Mouse (Mus musculus): ENCODE measurements around the gene Socs2.

Gene Socs2

DNA sequence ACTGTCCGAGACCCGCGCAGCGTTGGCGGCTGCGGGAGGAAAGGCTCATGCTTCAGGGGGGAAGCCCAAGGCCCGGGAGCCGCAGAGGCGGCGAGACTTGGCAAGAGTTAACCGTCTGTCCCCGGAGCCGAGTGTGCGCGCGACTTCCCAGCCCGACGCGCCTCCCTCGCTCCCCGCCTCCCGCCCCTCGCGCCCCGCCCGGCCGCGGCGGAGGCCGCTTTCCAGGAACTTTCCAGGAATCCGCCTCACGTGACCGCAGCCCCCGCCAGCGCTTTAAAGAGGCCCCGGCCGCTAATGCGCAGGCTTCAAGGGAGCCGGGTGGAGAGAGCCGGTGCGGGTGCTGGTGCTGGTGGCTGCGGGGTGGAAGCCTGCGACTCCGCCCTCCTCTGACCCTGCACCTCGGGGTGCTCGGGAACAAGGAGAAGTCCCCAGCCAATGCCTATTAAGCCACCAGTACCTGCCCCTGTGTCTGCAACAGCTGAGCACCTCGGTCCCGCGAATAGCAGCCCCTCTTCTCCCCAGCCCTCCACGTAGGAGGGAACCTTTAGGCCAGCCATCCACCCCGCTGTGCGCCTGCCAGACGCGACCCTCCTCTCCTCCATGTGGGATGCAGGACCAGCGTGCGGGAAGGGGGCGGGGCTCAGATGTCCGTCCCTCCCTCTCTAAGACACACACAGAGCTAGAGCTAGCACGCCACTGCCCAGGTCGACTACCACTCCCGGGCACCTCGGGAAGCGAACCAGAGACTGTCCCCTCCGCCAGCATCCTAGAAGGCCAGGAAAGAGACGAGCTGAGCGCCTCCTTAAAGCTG is at the start of gene Socs2:
Gene Socs2, minus strand, starts transcription at position 496 of the 811 bp plus-strand sequence.
- peak; percentile 86 to 89 for DNase-seq (ENCODE audit: low spot score in 2 of 2)

DNA sequence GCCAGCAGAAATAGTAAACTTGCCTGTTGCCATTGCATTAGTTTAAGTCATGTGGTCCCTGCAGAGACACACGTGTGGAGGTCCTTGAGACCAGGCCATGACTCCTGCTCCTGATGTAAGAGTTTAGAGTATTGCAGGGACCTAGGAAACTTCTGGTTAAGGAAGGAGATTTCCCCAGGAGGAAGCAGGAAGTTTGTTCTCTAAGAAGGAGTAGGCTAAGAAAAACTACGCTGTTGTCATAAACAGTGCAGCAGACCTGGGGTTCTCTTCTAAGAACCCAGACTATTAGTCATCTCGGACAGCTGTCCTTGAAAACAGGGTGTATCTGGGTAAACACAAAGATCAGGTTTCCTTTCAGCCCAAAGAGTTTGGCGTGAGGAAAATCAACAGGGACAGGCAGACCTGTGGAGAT is 48.5 kb upstream of the Socs2 start:
- DNase-seq (ENCODE audit: low spot score in 2 of 2): no peak

DNA sequence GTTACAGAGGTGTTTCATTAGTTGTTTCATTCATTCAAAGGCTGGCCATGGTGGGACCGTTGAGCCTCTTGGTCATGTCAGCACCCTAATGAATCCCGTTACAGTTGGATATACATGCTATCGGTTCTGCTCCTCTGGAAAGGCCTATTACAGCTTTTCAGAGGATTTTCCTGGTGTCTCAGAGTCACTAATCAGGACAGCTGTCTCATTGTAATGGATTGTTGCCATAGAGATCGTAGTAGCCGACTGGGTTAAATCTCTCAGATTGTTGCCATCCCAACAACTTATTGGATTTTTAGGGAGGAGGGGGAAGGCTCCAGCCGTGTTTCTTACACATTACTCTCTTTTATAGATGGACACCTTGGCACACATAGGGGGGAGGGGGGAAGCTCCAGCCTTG is 47.5 kb upstream of the Socs2 start:
- no peak for DNase-seq (ENCODE audit: low spot score in 2 of 2)

DNA sequence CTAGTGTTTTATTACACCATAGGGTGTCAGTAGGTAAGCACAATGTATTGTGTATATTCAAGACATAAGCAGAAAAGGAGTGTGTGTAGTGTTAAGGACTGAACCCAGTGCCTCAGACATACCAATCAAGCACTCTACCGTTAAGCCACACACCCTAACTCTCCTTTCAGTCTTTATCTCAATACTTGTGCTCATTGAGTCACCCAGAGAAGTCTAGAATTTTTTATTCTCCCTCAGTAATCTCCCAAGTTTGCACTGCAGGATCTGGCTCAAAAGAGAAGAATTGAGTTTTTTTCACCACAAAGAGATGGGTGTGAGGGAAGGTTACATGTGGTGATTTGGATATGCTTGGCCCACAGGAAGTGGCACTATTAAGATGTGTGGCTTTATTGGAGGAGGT is 45.3 kb upstream of the Socs2 start:
- no peak for DNase-seq (ENCODE audit: low spot score in 2 of 2)

DNA sequence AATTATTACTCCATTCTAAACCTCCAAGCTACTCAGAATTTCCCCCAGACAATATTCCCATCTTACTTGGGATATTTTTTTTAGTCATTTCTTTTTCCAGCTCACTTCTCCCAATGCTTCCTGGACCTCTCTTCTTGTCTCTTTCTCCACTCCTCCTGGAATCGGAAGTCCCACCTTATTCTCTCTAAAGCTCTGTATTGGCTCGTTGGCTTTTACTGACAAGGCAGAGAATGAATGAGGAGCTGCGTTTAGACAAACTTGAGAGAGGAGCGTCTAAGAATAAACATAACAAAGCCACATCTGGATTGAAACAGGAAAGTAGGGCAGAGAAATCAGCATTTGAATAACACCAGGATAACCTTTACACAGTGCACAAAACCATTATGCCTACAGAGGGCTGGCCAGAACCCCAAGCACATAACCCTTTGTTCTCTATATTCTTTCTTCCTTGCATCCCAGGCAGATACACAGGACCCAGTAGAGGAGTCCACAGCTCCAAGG is 44.1 kb upstream of the Socs2 start:
- DNase-seq (ENCODE audit: low spot score in 2 of 2): no peak

DNA sequence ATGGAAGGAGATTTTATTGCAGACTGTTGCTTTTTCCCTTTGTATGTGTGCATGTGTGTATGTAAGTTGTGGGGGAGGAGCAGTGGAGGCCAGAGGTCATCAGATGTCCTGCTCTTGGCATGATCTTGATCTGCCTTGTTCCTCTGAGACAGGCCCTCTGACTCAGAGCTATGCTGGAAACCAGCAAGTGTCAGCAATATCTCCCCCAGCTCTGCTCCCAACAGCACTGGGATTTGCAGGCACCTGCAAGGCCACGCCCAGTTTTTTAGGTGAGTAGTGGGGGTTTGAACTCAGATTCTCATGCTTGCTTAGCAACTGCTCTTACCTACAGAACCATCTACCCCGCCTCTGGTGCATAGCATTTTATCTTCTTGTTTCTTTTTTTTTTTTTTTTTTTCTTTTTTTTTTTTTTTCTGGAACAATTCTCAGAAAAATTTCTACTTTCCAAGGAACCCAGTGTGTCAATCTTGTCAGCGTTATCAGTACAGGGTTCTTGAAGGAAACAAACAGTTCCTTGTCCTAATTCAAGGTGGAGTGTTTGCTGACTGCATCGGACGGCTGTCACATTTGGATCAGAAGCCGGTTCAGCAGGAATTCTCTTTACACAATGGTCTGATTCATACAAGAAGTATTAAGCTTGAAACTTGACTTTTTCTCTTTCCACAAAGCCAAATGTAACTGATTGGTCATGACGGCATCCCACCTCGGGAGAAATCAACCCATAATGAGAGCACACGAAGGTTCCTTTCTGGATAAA is 41.2 kb upstream of the Socs2 start:
- DNase-seq (ENCODE audit: low spot score in 2 of 2): peak; percentile 30 to 48

DNA sequence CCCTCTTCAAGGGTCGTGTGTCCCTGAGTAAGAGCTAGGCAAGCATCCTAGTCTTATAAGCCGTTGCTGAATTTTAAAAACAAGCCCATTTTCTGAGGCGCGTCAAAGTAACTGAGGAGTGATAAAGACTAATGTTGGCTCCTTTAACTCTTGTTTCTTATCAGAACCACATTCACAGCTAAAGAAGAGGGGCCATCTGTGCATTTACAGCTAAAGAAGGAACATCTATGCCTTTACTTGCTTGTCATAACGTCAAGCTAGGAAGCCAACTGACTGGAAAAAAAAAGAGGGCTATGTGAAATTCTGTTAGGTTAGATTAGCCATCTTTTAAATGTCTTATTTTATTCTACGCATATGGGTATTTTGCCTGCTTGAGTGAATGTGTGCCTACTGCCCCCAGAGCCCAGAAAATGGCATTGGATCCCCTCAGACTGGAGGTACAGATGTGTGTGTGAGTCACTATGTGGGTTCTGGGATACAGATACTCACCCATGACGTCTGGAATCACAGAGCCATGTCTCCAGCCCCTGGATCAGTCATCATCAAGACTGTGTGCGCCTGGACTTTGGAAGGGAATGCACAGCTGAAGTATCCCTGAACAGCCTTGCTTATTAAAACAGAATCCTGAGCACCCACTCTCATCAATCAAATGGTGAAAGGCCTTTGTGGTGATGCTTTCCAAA is 40.5 kb upstream of the Socs2 start:
- DNase-seq (ENCODE audit: low spot score in 2 of 2): no peak

DNA sequence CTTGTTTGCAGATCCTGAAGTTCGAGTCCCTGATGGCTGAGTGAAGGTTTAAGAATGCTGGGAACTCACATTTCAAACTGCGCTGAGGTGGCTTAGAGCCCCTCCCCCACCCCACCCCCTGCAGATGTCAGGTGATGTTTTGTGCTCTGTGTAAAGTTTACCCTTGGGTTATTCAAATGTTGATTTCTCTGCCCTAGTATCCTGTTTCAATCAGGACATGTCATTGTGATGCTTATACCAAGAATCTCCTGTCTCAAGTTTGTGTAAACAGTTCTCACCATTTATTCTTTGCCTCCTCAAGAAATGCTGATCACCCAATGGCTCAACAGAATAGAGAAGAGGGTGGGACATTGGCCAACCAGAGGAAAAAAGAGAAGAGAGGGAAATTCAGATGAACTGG is 39.1 kb upstream of the Socs2 start:
- DNase-seq (ENCODE audit: low spot score in 2 of 2): no peak

DNA sequence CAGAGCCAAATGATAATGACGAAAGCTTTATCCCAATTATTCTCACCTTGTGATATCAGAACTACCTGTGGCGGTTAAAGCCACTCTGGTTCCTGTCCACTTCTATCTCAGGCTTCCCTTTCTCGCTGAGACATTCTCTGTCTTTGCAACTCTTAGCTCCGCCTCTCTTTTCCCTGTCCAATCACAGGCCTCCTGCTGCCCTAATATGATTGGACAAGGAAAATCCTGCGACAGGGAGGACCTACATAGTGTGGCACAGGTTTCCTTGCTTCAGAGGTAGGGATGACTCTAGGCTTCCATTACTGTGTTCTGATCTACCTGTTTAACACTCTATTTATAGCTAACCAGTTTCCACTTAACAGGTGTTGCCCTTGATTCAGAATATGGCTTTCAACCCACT is 36.3 kb upstream of the Socs2 start:
- no peak for DNase-seq (ENCODE audit: low spot score in 2 of 2)

DNA sequence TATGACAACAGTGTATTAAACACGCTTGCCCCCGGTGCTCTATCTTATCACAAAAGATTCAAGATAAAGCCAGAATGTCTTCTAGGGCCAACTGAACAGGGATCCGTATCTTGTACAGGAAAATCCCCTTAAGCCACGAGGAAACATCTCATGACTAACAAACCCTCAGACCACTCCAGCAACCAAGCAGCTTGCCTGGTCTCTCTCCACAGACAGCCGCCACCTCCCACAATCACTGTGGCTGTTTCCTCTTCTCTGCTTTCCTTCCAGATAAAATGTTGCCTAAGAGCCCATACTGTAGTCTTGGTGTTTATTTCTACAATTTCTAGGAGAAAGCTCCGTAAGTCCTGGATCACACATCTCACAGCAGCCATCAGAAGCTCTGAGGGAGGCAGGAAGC is 32.1 kb upstream of the Socs2 start:
- no peak for DNase-seq (ENCODE audit: low spot score in 2 of 2)

DNA sequence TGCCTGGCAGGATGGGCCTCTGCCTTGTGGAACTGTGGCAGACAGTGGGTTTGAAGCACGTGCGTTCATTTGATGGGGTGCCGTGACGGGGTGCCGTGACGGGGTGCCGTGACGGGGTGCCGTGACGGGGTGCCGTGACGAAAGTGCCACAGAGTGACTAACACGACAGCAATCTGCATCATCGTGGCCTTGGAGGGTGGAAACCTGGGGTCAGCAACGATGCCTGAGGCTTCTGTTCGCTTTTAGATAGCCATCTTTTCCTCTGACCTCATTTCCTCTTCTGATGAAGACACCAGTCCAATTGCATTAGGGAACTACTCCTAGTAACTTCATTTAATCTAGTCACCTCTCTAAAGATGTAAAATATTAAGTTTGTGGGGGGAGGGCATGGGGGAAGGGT is 31.0 kb upstream of the Socs2 start:
- no peak for DNase-seq (ENCODE audit: low spot score in 2 of 2)

DNA sequence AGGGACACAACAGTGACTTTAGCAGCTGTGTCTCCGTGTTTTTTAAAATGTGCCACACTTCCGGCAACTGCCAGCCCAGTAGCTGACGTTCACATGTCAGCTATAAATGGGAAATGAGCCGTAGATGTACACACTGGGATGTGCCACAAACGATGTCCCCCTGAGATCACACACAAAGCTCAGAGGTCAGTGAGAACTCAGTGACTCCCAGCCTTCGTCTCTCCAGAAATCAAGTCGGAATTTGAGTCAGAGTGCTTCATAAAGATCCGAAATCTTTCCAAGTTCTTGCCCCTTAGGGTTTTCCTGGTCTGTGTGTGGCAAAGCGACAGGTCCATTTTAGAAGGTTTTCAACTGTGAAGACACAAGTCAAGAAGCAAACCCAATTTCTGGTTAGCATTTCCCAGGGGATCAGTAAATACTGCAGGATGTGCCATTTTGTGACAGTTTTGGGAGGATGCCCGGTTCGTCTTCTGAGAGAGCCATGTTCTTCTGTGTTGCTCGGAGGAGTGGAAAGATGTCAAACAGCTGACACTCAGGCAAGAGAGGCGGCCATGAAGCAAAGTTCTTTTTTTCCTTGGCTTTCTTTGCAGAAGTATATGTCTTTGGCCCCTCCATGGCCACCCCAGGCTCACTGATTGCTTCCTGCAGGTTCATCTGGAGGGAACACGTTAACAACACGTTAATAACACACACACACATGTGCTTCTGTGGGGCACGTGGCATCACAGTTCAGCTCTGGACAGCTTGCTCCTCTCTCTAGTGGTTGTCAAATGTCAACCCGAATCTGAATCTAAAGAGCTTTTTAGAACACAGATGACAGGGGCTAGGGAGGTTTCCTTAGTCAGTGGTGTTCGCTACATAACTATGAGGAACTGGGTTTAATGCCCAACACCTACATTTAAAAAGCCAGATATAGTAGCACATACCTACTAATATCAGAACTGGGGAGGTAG is 28.4 kb upstream of the Socs2 start:
- peak in 1 of 2 experiments; percentile 38 for DNase-seq (ENCODE audit: low spot score in 2 of 2)

DNA sequence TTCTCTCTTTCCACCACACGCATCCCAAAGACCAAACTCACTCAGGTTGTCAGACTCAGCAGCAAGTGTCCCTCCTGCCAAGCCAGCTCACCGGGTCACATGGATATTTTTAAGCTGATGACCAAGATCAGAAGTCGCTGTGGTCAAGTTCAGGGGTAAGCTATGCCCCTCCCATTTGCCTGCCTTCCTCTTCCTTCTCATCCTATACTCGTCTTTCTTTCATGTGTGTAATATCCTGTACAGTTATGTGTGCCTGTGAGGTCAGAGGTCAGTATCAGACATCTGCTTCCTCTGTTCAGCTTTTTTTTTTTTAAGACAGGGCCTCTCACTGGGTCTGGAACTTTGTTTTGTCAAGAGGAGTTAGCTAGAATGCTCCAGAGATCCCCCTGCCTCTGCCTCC is 25.4 kb upstream of the Socs2 start:
- DNase-seq (ENCODE audit: low spot score in 2 of 2): no peak

DNA sequence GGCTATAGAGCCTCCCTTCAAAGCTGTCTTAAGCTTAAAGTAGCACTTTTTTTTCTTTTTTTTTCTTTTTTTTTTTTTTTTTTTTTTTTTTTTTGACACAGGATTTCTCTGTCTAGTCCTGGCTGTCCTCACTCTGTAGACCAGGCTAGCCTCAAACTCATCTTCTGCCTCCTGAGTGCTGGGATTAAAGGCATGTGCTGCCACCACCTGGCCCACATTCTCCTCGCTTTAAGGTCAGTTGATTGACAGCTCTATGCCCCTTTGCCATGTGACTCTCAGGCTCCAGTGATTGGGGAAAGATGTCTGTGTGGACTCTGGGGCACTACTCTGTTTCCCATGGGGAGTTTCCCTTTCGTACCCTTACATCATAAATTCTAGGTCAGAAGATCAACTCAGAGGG is 23.6 kb upstream of the Socs2 start:
- no peak for DNase-seq (ENCODE audit: low spot score in 2 of 2)

DNA sequence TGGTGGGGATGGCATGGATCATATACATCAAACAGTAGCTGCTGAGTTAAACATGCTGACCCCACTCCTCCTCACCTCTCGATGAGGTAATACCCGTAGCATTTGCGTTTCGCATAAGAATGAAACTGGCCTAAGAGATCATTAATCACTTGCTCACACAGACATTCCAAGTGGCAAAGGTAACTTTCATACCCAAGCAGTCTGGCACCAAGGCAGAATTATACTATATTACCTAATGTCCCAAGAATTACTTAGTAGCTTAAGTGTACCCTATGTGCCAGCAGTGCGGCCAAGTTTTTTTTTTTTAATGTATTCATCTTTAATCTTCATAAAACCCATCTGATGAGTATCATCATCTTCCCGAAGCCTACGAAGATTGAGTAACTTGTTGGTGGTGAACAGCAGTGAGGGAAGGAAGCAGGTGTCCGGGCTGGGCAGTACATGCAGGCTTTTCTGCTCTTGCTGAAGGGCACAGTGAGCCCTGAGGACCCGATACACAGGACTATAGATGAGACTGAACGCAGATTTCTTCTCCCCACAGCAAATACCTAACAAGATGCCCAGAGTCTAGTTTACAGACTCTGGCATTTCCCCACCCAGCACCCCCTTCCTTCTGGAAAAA is 22.8 kb upstream of the Socs2 start:
- no peak for DNase-seq (ENCODE audit: low spot score in 2 of 2)

DNA sequence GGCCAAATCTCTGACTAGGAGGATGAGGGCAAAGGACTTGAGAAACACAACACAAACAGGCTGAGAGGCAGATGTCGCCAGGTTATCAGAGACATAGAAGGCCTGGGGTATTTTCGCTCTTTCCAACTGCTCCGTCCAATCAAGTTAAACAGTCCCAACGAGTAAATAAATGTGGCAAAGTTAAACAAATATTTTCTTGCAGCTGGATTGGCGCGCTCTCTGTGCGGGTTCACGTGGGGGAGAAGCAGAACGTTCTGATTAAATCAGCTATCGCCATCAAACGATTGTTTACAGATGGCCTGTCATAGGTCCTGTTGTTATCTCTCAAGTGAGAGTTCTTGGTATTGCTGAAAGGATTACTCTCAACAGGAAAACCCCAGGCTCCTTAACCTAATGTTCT is 22.0 kb upstream of the Socs2 start:
- DNase-seq (ENCODE audit: low spot score in 2 of 2): no peak

DNA sequence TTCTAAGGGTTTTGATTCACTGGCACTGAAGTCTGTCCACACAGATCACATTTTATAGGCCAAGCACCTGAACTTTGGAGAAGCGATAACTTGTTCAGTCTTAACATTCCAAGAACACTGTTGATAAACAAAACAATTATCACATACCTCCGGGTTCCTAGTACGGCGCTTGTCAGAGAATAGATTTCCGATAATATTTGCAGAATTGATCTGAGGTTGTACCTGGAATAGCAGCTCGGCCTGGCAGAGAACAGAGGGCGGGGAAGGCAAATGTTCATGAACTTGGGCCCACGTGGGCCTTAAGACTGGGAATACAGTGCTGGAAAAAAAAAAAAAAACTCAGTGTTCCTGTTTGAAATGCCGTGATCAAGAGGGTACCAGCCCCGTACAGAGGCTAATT is 13.3 kb upstream of the Socs2 start:
- DNase-seq (ENCODE audit: low spot score in 2 of 2): no peak

DNA sequence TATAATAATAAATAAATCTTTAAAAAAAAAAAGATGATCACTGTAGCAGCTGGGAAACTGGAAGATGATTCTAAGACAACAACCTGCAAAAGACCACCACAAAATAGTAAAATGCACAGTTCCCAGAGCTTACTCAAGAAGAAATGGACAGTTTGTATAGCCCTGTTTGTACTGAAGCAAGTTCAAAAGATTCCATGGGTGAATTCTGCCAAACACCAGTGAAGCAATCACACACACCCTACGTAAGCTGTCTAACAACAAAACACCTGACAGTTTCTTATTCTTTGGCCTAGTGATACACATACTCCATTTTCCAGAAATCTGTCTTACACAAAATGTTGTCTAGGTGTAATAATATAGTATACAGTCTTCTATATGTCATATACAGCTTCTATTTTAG is 12.1 kb upstream of the Socs2 start:
- DNase-seq (ENCODE audit: low spot score in 2 of 2): no peak

DNA sequence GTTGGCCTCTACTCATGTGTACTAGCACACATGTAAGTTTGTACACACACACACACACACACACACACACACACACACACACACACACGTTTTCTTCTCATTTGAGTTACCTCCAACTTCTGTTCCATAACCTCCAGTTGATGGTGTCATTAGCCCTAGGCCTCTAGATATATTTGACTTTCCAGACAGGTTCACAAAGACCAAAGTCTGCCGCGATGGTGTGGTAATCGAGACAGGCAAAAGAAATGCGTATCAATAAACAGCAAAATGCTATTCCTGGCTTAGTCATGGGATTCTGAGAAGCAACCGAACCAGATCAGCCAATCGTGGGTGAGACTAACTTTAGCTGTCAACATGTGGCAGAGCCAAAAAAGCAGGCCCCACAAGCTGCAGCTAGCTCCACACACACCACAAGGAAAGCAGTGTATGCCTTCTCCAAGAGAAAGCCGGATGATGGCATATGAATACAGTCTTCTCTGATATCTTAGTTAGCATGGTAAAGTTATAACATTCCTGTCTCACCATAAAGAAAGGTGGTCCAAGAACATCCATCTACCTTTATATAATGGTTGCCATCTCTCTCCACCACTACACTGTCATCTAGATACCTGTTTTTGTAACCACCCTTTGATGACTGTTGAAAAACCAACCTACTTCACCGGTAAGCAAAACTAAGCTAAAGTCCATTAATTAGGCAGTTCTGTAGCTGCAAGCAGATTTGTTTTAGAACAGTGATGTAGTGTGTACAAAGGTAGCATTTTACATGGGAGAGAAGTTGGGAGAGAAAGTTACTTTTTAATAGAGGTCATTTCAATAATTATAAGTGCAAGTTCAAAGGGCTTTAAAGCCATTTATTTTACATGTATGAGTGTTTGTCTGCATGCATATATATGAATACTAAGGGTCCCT is 9.5 kb upstream of the Socs2 start:
- no peak for DNase-seq (ENCODE audit: low spot score in 2 of 2)

DNA sequence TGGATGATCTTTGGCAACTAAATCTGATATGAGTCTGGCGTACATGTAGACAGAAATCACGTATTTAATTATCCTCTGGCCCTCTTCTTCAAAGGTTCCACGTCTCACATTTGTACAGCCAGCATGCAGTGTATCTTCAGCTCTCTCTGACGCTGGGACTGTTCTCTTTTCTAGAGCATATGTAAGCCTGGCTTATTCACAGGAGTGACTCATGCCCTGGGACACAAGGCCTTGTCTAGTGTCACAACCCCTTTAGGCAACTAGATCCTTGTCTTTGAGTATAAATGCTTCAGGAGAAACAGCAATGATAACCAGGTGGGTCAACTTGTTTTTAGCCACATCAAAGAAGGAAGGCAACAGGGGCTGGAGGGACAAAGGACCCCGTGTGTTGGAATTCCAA is 5.7 kb upstream of the Socs2 start:
- DNase-seq (ENCODE audit: low spot score in 2 of 2): no peak

All from urinary bladder, postnatal 36 days (tissue).